Mouse (Mus musculus): ENCODE measurements at regions not wholly inside any gene's neighbourhood (a gene's known extent, or its start where the extent isn't known, plus 50 kb on each side); places are given as distances from the start of the nearest gene placed in this dataset.

GRCm38 (mm10) chr11:31282136-31282535 is 87.7 kb downstream of the Stc2 start:
- ATAC-seq (ENCODE audit: poor library complexity, severe bottlenecking) = no peak

- peak; percentile 71 for ATAC-seq (ENCODE audit: poor library complexity, severe bottlenecking)
These were observed 66.2 kb upstream of the Gm17332 start for GRCm38 (mm10) chr11:31248467-31248866.
